Comparison of ENCODE assay signal across 12 mouse cellular contexts in the genomic region with DNA sequence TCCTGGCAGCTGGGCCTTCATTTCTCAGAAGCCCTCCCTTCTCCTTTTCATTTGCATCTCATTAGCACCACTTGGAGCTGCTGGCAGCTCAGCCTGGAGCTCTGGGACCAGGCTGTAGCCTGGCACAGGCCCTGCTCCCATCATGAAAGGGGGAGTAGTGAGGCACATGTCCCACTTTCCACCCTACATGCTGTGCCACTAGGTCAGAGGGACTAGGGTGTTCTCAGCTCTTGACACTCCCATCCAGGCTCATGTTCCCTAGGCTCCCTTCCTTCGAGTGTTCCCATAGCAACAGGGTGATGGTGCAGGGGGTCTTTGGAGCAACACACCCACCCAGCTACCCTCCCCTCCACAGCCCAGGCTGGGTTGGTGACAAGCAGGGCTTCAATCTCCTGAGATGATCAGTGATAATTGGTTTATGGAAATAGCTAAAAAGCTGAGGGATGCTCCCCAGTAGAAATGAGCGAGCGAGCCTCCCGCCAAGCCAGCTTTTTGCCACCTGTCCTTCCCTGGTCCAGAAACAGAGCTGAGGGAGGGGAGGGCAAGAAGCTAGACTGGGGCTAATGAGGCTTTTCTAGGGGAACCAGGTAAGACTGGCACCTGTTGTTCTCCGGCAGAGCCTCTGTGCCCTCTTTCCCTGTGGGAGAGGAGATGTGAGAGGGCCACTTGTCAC. TPM values are rescaled to one million over a fixed set of nuclear protein-coding genes. Genes with fewer than 3 reads are reported as not detected.
DNase-seq lines count a peak whose midpoint lies in the region; ATAC-seq lines count a peak whose summit lies in the region.
"Had no signal": no experiment of that assay in that cellular context is flagged by ENCODE, and none has a peak within 500 bp of the region (broad histone marks: within the 10 kb centered on the region; RNA-seq: fewer than 3 reads in every experiment).

No protein-coding gene starts in this region.

- no peak overlapping the region for H3K9ac ChIP-seq in lung, embryonic 15.5 days
- no peak overlapping the region for H3K9ac ChIP-seq in hindbrain, embryonic 14.5 days
- no peak overlapping the region for H3K9ac ChIP-seq in neural tube, embryonic 14.5 days (replicated peaks; ENCODE audit: low read depth, low read length)
- H3K9ac ChIP-seq: heart, embryonic 15.5 days had no signal

- ATAC-seq in lung, embryonic 15.5 days (ENCODE audit: borderline replicate concordance, extremely low read depth, low FRiP score, low TSS enrichment) = no peak
- ATAC-seq in hindbrain, embryonic 14.5 days (ENCODE audit: low FRiP score) = peak; percentile 67; the same call in 1 of the 2 replicates
- ATAC-seq in neural tube, embryonic 14.5 days (ENCODE audit: low read depth) = peak; percentile 70

- intact Hi-C loops in heart, postnatal 36 days (cut with DNase I) = no loop called here

- no peaks in the 10 kb centered on the region for H3K36me3 ChIP-seq in lung, embryonic 15.5 days
- no peaks in the 10 kb centered on the region for H3K36me3 ChIP-seq in hindbrain, embryonic 14.5 days (replicated peaks; ENCODE audit: control insufficient read depth, insufficient read depth)
- H3K36me3 ChIP-seq in neural tube, embryonic 14.5 days (ENCODE audit: control insufficient read depth, insufficient read depth, low read length) = no peaks in the 10 kb centered on the region
- H3K36me3 ChIP-seq: heart, embryonic 15.5 days had no signal

- H3K4me2 ChIP-seq in lung, embryonic 15.5 days = no peak overlapping the region
- H3K4me2 ChIP-seq in hindbrain, embryonic 14.5 days (replicated peaks) = no peak overlapping the region
- no peak overlapping the region for H3K4me2 ChIP-seq in neural tube, embryonic 14.5 days (ENCODE audit: low read depth, low read length)
- H3K4me2 ChIP-seq: heart, embryonic 15.5 days had no signal

- no peaks in the 10 kb centered on the region for H3K9me3 ChIP-seq in lung, embryonic 15.5 days
- no peaks in the 10 kb centered on the region for H3K9me3 ChIP-seq in hindbrain, embryonic 14.5 days (ENCODE audit: control insufficient read depth, low read length)
- H3K9me3 ChIP-seq in neural tube, embryonic 14.5 days (ENCODE audit: control insufficient read depth, low read length) = no peaks in the 10 kb centered on the region
- H3K9me3 ChIP-seq: heart, embryonic 15.5 days; megakaryocyte, embryonic 14.5 days had no signal

- no peaks in the 10 kb centered on the region for H3K27me3 ChIP-seq in lung, embryonic 15.5 days
- H3K27me3 ChIP-seq in hindbrain, embryonic 14.5 days (ENCODE audit: control insufficient read depth, insufficient read depth, low read length) = no peaks in the 10 kb centered on the region
- no peaks in the 10 kb centered on the region for H3K27me3 ChIP-seq in neural tube, embryonic 14.5 days (ENCODE audit: control insufficient read depth, insufficient read depth, low read length)

- peak overlapping the region; percentile 34; the same call in 1 of the 2 replicates for H3K27ac ChIP-seq in lung, embryonic 15.5 days
- peak overlapping the region; percentile 63; the same call in 1 of the 2 replicates for H3K27ac ChIP-seq in hindbrain, embryonic 14.5 days
- peak overlapping the region; percentile 34; the same call in 1 of the 2 replicates for H3K27ac ChIP-seq in neural tube, embryonic 14.5 days (ENCODE audit: low read depth, low read length)
- H3K27ac ChIP-seq: heart, embryonic 15.5 days had no signal

- H3K4me3 ChIP-seq in lung, embryonic 15.5 days = no peak overlapping the region
- H3K4me3 ChIP-seq in hindbrain, embryonic 14.5 days (replicated peaks; ENCODE audit: low read length) = no peak overlapping the region
- no peak overlapping the region for H3K4me3 ChIP-seq in neural tube, embryonic 14.5 days (ENCODE audit: low read depth, low read length)
- H3K4me3 ChIP-seq: heart, embryonic 15.5 days; megakaryocyte, embryonic 14.5 days had no signal

- peaks cover 5% of the 10 kb centered on the region for H3K4me1 ChIP-seq in lung, embryonic 15.5 days
- peaks cover 15% of the 10 kb centered on the region for H3K4me1 ChIP-seq in hindbrain, embryonic 14.5 days (replicated peaks; ENCODE audit: control insufficient read depth, insufficient read depth, low read length)
- H3K4me1 ChIP-seq in neural tube, embryonic 14.5 days (ENCODE audit: control insufficient read depth, insufficient read depth, low read length) = peaks cover 16% of the 10 kb centered on the region
- H3K4me1 ChIP-seq: heart, embryonic 15.5 days; megakaryocyte, embryonic 14.5 days had no signal

- 60% methylated on average over 5 of the region's 5 CpGs for WGBS in lung, embryonic 15.5 days
- WGBS in hindbrain, embryonic 14.5 days = 35% methylated on average over 5 of the region's 5 CpGs
- WGBS in neural tube, embryonic 14.5 days = 62% methylated on average over 5 of the region's 5 CpGs

- no peak for DNase-seq in lung, postnatal 14 days
- peak; percentile 72 to 75 for DNase-seq in cerebellum, postnatal 14 days
- DNase-seq in hindbrain, embryonic 14.5 days (ENCODE audit: low spot score) = no peak
- DNase-seq in heart, postnatal 36 days = no peak
- no peak for DNase-seq in thymus, adult 18-20 months
- DNase-seq in embryo, embryonic 10 days (ENCODE audit: low spot score) = no peak
- DNase-seq: adrenal gland, postnatal 10 days had no signal

RNA-seq across cellular contexts. Expression of gene Ccdc33, which starts 21.9 kb away (rescaled TPM):
- 0.05 and 0.16 TPM in 2 replicates for polyA plus RNA-seq in lung, embryonic 15.5 days (2015; fragmentation: Nextera tagmentation; extraction: Ambion mirVana)
- 0.13 and 0.43 TPM in 2 replicates for polyA plus RNA-seq in hindbrain, embryonic 14.5 days (2014; fragmentation: Nextera tagmentation; extraction: Ambion mirVana)
- 0.13 TPM in 1 of 2 replicates, not detected in the other for polyA plus RNA-seq in neural tube, embryonic 14.5 days (2014; fragmentation: Nextera tagmentation; extraction: Ambion mirVana)
- not detected for total RNA-seq in heart, postnatal 36 days (2021)
- polyA plus RNA-seq: heart, embryonic 15.5 days; small intestine, adult 2 months had no signal

RNA-seq across cellular contexts. Expression of gene Stra6, which starts 33.2 kb away (rescaled TPM):
- polyA plus RNA-seq in lung, embryonic 15.5 days (2015; fragmentation: Nextera tagmentation; extraction: Ambion mirVana) = 1.2 and 1.9 TPM in 2 replicates
- 18.1 and 22.1 TPM in 2 replicates for polyA plus RNA-seq in hindbrain, embryonic 14.5 days (2014; fragmentation: Nextera tagmentation; extraction: Ambion mirVana)
- polyA plus RNA-seq in neural tube, embryonic 14.5 days (2014; fragmentation: Nextera tagmentation; extraction: Ambion mirVana) = 6.0 and 28.4 TPM in 2 replicates
- under 1 TPM; 0.16 to 0.47 TPM for total RNA-seq in heart, postnatal 36 days (2021)

Comparison
In these comparisons a context has a peak if more than half of its experiments do, and no peak if none do; other contexts are left out.
1. DNase-seq: peak in cerebellum, postnatal 14 days (2 of 2); none in lung, postnatal 14 days (single experiment), hindbrain, embryonic 14.5 days (single experiment), heart, postnatal 36 days (0 of 2), thymus, adult 18-20 months (0 of 2) and embryo, embryonic 10 days (single experiment).
2. Peak in every context shown above with its lines, with median percentiles within 50 percentile points of each other: H3K27ac ChIP-seq.